Mouse (Mus musculus) retina, embryonic 14.5 days (tissue): Measurements from ENCODE around the gene Tmem79.
"Not testable (repeated sequence)": the region's sequence is repeated elsewhere in the genome, so short reads cannot be mapped to it uniquely, and the experiment has no call there.

Experiments
- DNase-seq: peaks from one replicate; pipeline ENCODE4 v3.0.0-alpha.2; 2015; ENCODE audit warnings: low spot score

The Tmem79 gene

DNA sequence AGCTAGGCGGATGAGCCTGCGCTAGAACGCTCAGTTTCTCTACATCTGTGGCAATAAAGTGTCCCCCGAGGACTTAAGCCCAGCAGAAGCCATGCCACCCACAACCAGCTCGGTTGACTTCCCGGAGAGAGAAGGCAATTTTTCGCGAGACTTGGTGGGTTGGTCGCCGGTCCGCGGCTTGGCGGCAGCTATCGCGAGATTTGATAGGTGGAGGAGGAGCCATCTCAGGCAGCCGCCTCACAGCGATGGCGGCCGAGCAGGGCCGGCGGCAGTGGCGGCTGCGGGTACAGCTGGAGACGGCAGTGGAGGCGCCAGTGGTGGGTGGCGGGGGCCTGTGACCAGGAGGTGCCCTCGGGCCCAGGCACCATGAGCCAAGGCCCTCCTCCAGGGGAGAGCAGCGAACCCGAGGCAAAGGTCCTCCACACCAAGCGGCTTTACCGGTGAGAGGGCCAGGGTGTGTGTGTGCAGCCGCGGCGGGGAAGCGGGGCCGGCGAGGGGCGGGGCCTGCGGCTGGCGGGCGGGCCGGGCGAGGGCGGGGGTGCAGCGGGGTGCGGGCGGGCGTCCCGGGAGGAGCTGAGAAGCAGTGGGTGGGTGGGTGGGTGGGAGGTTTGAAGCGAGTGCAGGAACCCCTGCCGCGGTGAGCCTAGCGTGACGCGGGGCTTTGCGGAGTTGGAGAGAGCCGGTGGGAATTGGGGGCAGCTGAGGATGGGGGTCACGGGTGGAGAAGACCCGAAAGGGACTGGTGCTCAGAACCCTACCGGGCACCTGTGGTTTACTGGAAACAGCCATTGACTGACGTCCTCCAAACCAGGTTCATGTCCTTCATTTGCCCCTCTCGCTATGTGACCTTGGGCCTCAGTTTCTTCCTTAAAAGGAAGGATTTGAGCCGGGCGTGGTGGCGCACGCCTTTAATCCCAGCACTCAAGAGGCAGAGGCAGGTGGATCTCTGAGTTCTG lies at the start of gene Tmem79, which contains the start of gene Smg5:
TSS of gene Tmem79 (minus strand) at position 91 of the 956 bp plus-strand sequence.
TSS of gene Smg5 (plus strand) at position 203 of the 956 bp plus-strand sequence.
- peak; percentile 97 for DNase-seq

DNA sequence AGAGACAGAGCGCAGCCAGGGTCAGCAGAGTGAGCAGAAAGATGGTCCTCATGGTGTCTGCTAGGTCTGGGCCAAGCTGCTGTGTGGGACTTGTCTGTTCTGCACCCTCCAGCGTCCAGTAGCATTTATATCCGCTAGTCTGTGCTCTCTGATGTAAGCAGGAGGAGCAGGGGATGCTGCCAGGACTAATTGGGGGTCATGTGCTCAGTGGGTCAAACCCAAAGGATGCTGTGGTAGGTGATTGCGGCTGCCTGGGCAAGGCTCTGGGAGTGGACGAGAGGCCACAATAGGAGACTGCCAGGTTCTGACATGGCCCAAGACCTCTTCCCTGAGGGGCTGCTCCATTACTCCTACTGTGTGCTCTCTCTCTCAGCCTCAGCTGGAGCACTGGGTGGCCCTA lies 48.4 kb upstream of the Tmem79 start, which contains the start of gene Bglap:
TSS of gene Bglap (minus strand) at position 101 of the 400 bp plus-strand sequence.
- DNase-seq: no peak

- not testable (repeated sequence) for DNase-seq
Observed at GRCm38 (mm10) chr3:88382383-88382782, 46.4 kb upstream of the Tmem79 start.

- peak; percentile 69 for DNase-seq
Observed at GRCm38 (mm10) chr3:88381389-88382315, 45.7 kb upstream of the Tmem79 start.

DNA sequence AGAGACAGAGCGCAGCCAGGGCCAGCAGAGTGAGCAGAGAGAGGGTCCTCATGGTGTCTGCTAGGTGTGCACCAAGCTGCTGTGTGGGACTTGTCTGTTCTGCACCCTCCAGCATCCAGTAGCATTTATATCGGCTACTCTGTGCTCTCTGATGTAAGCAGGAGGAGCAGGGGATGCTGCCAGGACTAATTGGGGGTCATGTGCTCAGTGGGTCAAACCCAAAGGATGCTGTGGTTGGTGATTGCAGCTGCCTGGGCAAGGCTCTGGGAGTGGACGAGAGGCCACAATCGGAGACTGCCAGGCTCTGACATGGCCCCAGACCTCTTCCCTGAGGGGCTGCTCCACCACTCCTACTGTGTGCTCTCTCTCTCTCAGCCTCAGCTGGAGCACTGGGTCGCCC lies 42.7 kb upstream of the Tmem79 start, which contains the start of gene Bglap2:
TSS of gene Bglap2 (minus strand) at position 101 of the 400 bp plus-strand sequence.
- DNase-seq: not testable (repeated sequence)

DNA sequence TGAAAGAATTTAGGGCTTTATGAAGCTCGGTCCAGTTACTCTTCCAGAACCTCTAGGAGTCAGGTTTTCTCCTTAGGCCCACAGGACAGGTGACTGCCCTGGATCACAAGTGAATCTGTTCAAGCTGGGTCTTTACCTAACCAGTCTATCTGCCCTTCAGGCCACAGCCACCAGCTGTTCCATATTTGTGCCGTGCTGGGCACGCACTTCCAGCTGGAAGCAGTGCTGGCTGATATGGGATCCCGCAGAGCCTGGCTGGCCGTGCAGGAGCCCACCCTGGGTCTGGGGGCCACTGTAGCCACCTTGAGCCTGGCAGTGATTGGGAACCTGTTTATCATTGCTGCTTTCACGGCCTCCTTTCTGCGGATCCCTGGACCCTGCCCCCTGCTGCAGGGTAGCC lies 40.7 kb upstream of the Tmem79 start:
- DNase-seq: not testable (repeated sequence)

GRCm38 (mm10) chr3:88375750-88376626 lies 40.0 kb upstream of the Tmem79 start:
- DNase-seq: peak; percentile 66

DNA sequence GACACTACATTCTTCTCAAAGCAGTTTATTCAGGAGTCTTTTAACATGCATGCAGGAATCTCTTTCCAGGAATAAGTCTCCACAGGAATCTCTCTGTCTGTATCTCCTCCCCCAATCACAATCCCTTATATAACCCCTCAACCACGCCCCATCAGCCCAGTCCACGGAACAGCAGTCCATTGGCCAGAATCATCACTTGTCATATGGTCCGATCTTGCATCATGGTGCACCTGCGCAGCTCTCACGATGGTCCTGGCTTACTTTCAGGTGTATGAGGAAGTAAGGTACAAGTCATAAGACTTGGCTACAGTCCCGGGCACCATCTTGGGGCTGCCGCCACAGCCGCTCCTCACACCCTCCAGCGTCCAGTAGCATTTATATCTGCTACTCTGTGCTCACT lies 36.7 kb upstream of the Tmem79 start, which contains the start of gene Bglap3:
TSS of gene Bglap3 (minus strand) at position 101 of the 400 bp plus-strand sequence.
- DNase-seq: not testable (repeated sequence)

DNA sequence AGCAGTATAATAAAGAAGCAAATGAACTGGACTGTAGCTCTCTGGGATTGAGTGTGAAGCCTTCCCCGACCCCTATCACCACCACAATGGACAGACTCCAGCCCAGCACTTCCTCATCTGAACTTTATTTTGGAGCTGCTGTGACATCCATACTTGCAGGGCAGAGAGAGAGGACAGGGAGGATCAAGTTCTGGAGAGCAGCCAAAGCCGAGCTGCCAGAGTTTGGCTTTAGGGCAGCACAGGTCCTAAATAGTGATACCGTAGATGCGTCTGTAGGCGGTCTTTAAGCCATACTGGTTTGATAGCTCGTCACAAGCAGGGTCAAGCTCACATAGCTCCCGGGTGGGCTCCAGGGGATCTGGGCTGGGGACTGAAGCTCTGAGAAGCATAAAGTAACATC lies 32.6 kb upstream of the Tmem79 start:
- not testable (repeated sequence) for DNase-seq

DNA sequence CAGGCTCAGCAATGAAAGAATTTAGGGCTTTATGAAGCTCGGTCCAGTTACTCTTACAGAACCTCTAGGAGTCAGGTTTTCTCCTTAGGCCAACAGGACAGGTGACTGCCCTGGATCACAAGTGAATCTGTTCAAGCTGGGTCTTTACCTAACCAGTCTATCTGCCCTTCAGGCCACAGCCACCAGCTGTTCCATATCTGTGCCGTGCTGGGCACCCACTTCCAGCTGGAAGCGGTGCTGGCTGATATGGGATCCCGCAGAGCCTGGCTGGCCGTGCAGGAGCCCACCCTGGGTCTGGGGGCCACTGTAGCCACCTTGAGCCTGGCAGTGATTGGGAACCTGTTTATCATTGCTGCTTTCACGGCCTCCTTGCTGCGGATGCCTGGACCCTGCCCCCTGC lies 31.6 kb upstream of the Tmem79 start:
- DNase-seq: not testable (repeated sequence)

DNA sequence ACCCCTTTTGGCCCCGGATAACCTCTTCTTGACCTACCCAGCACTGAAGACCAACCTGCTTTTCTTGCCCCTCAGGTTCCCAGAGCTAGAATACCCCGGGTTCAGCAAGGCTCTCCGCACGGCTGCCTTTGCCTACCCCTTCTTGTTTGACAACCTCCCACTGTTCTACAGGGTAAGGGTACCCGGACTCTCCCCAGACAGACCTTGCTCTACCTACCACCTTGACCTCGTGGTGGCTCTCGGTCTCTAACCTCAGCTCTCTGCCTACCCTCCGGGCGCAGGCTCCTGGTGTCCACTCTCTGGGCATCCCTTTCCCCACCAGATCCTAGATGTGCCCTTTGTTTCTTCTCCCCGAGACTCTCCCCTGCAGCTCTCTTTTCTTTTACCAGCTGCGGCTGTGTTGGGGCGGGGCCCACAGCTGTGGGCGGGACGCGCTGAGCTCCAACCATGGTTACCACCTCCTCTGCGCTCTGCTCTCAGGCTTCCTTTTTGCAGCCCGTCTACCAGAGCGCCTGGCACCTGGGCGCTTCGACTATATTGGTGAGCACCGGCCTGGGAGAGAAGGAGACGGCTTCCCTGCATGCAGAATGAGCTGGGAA lies 31.0 kb upstream of the Tmem79 start:
- peak; percentile 41 for DNase-seq

DNA sequence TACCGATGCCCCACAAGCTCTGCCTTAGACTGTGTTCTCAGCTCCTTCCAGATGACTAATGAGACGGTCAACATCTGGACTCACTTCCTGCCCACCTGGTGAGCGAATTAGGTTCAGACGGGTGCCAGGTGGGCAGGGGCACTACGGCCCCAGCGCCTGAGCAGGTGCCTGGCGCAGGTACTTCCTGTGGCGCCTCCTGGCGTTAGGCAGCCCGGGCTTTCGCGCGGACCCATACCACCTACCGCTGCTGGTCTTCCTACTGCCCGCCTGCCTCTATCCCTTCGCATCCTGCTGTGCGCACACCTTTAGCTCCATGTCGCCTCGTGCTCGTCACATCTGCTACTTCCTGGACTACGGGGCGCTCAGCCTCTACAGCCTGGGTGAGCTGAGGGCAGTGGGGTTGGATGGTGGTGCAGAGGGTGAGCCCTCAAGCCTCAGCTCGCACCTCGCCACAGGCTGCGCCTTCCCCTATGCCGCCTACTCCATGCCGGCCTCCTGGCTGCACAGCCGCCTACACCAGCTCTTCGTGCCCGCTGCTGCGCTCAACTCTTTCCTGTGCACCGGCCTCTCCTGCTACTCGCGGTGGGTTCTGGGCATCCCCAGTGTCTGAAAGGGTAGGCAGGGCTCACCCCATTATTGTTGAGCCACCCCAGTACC lies 29.9 kb upstream of the Tmem79 start:
- DNase-seq: no peak

- peak; percentile 43 for DNase-seq
Observed at GRCm38 (mm10) chr3:88364337-88364736, 28.4 kb upstream of the Tmem79 start, which contains the start of gene Paqr6. TSS of gene Paqr6 (plus strand) at chr3:88364584.

DNA sequence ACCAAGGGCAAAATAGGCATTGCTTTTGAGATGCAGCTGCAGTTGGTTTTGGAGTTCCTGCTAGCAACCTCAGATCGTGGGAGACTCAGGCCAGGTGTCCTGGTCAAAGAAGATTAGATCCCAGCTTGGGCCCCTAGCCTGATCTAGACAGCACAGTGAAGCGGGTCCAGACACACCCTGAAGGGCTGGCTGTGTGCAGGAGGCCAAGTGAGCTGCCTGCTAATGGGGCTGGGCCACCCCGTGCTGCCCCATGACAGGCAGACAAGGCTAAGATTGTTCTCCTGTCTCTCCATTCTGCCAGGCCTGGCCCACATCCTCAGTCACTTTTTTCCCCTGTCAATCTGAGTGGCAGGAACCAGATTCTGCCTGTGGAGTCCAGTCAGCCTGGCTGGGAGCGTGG lies 27.8 kb upstream of the Tmem79 start:
- DNase-seq: no peak

DNA sequence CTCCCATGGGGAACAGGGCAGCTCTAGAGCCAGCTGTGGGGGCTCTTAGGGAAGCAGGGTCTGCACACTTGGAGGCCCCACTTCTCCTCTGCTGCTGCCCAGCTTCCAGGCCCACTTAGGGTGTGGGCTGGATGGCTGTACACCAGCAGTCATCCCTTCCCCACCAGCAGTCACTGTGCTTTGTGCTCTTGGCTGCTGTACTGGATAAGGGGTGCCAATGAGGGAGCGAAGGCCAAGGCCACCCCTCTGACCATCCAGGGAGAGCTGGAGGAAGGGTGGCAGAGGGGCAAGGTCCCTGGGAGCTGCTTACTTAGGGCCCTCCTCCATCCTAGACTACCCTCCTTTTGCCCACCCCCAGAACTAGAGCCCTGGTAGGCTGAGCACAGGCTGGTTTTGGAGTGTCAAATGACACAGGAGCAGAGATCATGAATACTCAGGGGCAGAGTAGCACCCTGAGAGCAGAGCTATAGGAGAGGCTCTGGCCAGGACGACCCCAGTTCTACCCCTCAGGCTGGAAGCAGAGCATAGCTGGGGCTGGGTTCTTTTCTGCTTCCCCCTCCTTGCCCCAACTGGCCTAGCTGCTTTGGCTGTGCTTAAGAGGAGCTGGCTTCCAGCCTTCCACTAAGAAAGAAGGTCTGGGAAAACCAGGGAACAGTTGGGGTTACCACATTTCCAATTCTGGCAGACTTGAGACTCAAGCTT lies 25.8 kb upstream of the Tmem79 start:
- DNase-seq: no peak

DNA sequence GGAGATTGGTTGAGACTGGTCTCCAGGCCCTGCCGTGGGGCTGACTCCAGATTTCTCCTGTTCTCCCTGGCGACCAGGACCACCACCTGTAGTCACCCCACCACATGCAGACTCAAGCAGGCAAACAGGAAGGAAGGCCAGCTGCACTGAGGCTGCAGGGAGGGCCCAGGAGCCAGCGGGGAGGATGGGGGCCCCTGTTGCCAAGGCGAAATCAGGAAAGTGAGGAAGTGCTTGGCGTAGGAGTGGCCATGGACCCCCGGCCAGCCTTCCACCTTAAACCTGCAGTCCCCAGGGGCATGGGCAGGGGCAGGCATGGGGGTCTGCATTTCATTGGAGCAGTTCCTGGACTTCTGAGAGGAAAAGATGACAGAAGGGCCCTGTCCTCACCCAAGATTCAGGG lies 25.1 kb upstream of the Tmem79 start:
- DNase-seq: no peak

- no peak for DNase-seq
Observed at GRCm38 (mm10) chr3:88359989-88360388, 24.0 kb upstream of the Tmem79 start.

- DNase-seq: peak; percentile 23
Observed at GRCm38 (mm10) chr3:88359584-88359983, 23.6 kb upstream of the Tmem79 start.

DNA sequence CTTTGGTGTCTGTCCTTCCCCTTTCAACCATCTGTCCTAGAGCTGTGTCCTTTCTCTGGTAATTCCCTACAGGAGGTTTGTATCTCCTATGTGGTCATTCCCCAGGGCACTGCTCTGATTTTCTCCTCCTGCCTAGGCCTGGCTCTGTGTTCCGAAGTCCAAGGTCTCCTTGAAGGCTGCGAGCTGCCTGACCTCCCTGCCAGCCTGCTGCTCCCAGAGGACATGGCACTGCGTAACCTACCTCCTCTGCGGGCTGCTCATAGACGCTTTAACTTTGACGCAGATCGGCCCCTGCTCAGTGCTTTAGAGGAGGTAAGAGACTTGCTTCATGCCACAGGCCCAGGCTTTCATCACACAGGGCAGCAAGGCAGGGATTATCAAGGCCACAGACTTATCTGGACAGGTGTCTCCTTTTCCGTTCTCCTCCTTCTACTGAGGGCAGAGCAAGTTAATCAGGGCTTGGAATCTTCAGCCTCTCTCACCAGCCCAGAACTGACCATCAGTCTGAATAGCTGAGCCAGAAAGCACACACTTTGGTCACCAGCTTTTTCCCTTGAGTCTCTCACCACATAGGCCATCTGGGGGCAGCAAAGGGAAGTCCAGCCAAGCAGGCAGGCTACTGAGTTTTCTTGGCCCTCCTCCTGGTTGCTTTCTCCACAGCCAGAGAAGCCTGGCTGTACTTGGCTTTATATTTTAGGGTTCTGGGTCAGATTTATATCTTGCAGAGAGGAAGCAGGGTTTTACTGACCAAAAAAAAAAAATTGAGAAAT lies 18.6 kb upstream of the Tmem79 start:
- DNase-seq: no peak
